Mouse (Mus musculus) hindbrain, embryonic 10.5 days (tissue): ENCODE results near the gene Cryaa. TPM values are rescaled to one million over a fixed set of nuclear protein-coding genes. Genes with fewer than 3 reads are reported as not detected.

ENCODE experiments used
- DNase-seq: peaks from one replicate; pipeline ENCODE4 v3.0.0-alpha.2; 2017; ENCODE audit warnings: low spot score
- H3K27ac ChIP-seq: fragments of 300-500 bp; sonication (generic); 2 replicates; pipeline ENCODE4 v1.5.1; 2016; ENCODE audit warnings: mild to moderate bottlenecking, moderate library complexity
- H3K27me3 ChIP-seq: fragments of 300-500 bp; sonication (generic); 2 replicates; pipeline ENCODE4 v1.6.1; 2016; ENCODE audit warnings: mild to moderate bottlenecking; ENCODE audit not compliant: poor library complexity, insufficient read depth, severe bottlenecking
- H3K36me3 ChIP-seq: fragments of 300-500 bp; sonication (generic); 2 replicates; pipeline ENCODE4 v1.6.1; 2016; ENCODE audit warnings: mild to moderate bottlenecking, moderate library complexity
- H3K4me1 ChIP-seq: fragments of 300-500 bp; sonication (generic); replicated peaks from 2 replicates; pipeline ENCODE4 v1.6.1; 2016; ENCODE audit warnings: mild to moderate bottlenecking
- H3K4me3 ChIP-seq: fragments of 300-500 bp; sonication (generic); 2 replicates; pipeline ENCODE4 v1.5.1; 2016; ENCODE audit warnings: mild to moderate bottlenecking, moderate library complexity
- H3K9me3 ChIP-seq: fragments of 300-500 bp; sonication (generic); 2 replicates; pipeline ENCODE4 v1.6.1; 2016; ENCODE audit warnings: mild to moderate bottlenecking, moderate library complexity
- WGBS: fragments of 180-500 bp; shearing (Covaris S2); methylation state at CpG from one replicate; pipeline ENCODE4 v1.1.7; 2016; 5-methylcytosine and 5-hydroxymethylcytosine counted together
- polyA plus RNA-seq: library from polyadenylated mRNA; unstranded; fragments of >200 nt; fragmentation: Nextera tagmentation; extraction: Ambion mirVana; gene quantifications from 2 replicates; pipeline ENCODE4 v1.2.1, GENCODE M21; 2016

Cryaa gene
- polyA plus RNA-seq, 1 experiment from 2014 or later, result not detected

DNA sequence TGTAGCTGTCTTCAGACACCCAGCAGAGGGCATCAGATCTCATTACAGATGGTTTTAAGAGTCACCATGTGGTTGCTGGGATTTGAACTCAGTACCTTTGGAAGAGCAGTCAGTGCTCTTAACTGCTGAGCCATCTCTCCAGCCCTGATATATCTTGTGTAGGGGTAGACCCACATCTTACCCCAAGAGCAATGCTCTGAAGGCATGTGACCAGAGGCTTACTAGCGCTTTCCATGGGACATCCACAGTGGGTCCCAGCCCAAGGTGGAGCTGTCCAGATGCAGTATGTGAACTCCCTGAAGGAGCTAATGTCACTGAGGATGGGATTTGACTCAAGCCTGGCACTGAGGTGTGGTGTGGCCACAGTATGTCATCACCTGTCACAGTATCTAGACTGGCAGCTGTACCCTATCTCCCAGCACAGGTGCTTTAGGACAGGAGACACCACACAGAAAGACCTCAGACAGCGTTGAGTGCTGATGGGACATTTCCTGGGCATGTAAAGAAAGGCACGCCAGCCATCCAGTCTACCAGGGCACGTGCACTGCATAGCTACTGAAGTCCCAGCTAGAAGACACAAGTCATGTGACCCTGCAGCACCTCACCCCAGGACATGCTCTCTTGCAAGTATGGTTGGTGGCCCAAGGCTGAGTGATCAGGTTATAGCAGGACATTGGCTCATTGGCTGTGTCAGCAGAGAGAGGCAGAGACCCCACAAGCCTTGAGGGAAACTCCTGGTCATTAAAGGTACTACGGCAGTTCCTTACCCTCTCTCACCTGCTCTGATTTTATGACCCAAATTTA lies 31.2 kb upstream of the Cryaa start:
- Histone ChIP-seq H3K36me3 (peaks cover 67% of the 10 kb centered on the region), H3K27ac (no peak overlapping the region), H3K27me3 (no peaks in the 10 kb centered on the region), H3K9me3 (peaks cover 6% of the 10 kb centered on the region; the same call in 1 of the 2 replicates), H3K4me1 (peaks cover 4% of the 10 kb centered on the region; the same call in 1 of the 2 replicates), H3K4me3 (no peak overlapping the region)
- DNase-seq, result no peak
- WGBS, result 95% methylated on average over 5 of the region's 5 CpGs

DNA sequence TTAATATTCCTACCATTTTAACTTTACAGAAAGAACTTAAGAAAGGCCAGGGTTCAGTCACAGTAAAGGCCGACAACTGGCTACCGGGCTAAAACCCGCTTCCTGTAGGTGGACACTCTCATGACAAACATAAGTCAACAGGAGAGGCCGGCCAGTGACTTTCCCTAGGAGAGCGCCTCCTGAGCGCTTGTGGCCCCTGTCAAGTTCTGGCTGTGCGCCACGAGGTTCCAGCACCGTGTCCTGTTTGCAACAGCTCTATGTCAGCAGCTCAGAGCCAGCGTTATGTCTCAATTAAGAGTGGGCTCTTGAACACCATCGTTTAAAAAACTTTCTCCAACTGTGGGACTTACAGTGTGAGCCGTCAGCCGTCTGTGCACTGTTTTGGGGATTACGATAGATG lies 25.5 kb upstream of the Cryaa start:
- H3K9me3 ChIP-seq, result no peaks in the 10 kb centered on the region
- peaks cover 99% of the 10 kb centered on the region for H3K36me3 ChIP-seq
- H3K27me3 ChIP-seq, result no peaks in the 10 kb centered on the region
- peaks cover 6% of the 10 kb centered on the region for H3K4me1 ChIP-seq
- no peak for DNase-seq
- H3K27ac ChIP-seq, result no peak overlapping the region
- H3K4me3 ChIP-seq, result no peak overlapping the region
- WGBS, result 94% methylated on average over 14 of the region's 14 CpGs

DNA sequence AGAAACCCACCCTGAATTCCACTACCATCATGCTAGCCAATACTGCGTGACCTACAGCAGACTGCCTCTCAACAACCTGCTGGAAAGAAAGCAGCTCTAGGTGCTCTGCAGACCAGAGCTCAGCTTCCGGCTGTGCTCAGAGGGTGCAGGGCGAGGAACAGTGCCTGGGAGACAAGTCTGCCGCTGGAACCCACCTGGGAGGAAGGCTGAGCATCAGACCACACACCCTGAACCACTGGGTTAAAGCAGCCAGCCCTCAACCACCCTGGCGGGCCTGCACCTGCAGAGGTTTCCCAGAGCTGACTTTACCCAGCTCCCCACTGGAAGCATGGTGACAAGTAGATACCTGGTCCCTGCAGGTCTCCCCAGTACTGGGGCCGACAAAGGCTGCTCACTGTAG lies 24.3 kb upstream of the Cryaa start:
- H3K27me3 ChIP-seq, result no peaks in the 10 kb centered on the region
- no peak overlapping the region for H3K4me3 ChIP-seq
- H3K9me3 ChIP-seq, result no peaks in the 10 kb centered on the region
- H3K27ac ChIP-seq, result no peak overlapping the region
- no peak for DNase-seq
- peaks cover 92% of the 10 kb centered on the region for H3K36me3 ChIP-seq
- H3K4me1 ChIP-seq, result peaks cover 12% of the 10 kb centered on the region
- WGBS, result 93% methylated on average over 6 of the region's 6 CpGs

DNA sequence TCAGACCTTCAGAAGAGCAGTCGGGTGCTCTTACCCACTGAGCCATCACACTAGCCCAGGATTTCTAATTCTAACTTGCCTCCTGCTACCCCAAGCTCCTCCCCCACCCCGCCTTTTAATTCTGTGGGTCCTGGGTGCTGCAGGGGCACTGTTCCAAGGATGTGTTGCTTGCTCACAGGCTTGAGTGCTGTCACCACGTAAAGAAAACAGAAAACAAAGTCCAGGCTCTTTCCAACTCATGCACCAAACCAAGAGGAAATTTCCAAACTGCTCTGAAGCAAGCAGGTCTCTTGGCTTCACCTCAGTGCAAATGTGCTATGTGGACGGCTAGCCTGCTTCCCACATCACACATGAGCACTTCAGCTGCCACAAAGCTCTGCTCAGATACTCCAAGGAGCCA lies 22.2 kb upstream of the Cryaa start:
- no peaks in the 10 kb centered on the region for H3K27me3 ChIP-seq
- H3K4me1 ChIP-seq, result peaks cover 20% of the 10 kb centered on the region
- peaks cover 71% of the 10 kb centered on the region for H3K36me3 ChIP-seq
- H3K4me3 ChIP-seq, result no peak overlapping the region
- no peak overlapping the region for H3K27ac ChIP-seq
- WGBS, result 85% methylated on average over 4 of the region's 4 CpGs
- H3K9me3 ChIP-seq, result no peaks in the 10 kb centered on the region
- no peak for DNase-seq

DNA sequence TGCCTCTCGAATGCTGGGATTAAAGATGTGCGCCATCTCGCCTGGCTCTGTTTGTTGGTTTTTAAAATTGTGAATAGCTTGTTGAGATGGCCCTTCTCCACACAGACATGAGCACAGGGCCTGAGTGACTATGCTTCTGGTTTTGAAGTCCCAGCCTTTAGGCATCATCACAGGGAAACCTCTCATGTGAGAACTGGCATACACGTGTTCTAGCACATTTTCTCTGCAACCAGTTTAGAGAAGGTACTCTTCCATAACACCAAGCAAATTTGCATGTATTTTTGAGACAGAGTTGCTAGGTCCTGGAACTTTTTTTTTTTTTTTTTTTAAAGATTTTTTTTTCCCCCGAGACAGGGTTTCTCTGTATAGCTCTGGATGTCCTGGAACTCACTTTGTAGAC lies 20.9 kb upstream of the Cryaa start:
- H3K4me3 ChIP-seq, result no peak overlapping the region; the same call in 1 of the 2 replicates
- peaks cover 58% of the 10 kb centered on the region for H3K36me3 ChIP-seq
- no peaks in the 10 kb centered on the region for H3K27me3 ChIP-seq
- no peak for DNase-seq
- H3K4me1 ChIP-seq, result peaks cover 20% of the 10 kb centered on the region
- H3K27ac ChIP-seq, result no peak overlapping the region
- H3K9me3 ChIP-seq, result no peaks in the 10 kb centered on the region
- whole genome bisulfite sequencing, result 87% methylated on average over 5 of the region's 5 CpGs

DNA sequence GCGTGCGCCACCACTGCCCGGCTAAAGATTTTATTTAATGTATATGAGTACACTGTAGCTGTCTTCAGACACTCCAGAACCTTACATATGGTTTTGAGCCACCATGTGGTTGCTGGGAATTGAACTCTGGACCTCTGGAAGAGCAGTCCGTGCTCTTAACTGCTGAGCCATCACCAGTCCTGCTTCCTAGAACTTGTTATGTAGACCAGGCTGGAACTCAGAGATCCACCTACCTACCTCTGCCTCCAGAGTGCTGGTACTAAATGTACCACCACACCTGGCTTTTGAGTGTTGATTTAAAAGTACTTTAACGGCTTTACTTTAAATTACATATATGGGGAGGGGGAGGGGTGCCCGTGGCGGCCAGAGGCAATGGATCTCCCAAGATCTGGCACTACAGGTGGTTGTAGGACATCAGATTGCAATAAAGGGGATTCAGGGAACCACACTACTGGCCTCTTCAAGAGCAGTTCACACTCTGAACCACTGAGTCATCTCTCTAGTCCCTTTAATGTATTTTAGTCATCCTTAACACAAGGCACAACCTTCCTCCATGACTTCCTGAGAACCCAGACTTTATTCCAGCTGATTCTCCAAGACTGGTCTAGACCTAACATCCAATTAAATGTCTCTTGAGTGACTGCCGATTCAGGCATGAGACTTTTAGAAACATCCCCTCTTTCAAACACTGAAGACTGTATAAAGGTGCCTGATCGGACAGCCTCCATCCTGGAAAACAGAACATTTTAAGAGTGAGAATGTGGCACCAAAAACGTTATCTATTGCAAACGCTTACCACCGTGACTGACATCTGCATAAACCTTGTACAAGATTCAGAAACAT lies 20.2 kb upstream of the Cryaa start:
- WGBS, result 62% methylated on average over 12 of the region's 12 CpGs

DNA sequence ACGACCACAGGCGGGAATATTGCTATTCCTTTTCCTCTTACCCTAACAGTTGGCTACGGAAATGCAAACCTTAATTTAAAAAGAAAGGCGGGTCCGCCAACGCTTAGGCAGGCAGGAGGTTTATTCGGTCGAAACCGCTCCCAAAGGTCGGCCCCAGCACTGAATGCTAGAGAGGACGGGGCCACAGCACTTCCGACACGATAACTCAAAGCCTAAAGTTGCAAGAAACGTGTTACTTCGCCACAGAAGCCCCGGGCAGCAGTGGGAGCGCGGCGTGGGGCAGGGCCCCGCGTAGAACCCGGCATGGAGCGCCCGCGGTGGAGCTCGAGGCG lies 19.5 kb upstream of the Cryaa start:
- WGBS, result under 1% methylated on average over 27 of the region's 27 CpGs
- Histone ChIP-seq H3K4me3 (peak overlapping the region; percentile 99), H3K27me3 (no peaks in the 10 kb centered on the region), H3K4me1 (peaks cover 20% of the 10 kb centered on the region), H3K27ac (peak overlapping the region; percentile 98), H3K36me3 (peaks cover 44% of the 10 kb centered on the region), H3K9me3 (no peaks in the 10 kb centered on the region)
- DNase-seq, result no peak

More for the DNA sequence above, 20.2 kb upstream of the Cryaa start:
- H3K4me1 ChIP-seq, result peaks cover 20% of the 10 kb centered on the region
- H3K36me3 ChIP-seq, result peaks cover 51% of the 10 kb centered on the region
- H3K4me3 ChIP-seq, result peak overlapping the region; percentile 99
- peak overlapping the region; percentile 98 for H3K27ac ChIP-seq
- no peak for DNase-seq
- H3K9me3 ChIP-seq, result no peaks in the 10 kb centered on the region
- H3K27me3 ChIP-seq, result no peaks in the 10 kb centered on the region

DNA sequence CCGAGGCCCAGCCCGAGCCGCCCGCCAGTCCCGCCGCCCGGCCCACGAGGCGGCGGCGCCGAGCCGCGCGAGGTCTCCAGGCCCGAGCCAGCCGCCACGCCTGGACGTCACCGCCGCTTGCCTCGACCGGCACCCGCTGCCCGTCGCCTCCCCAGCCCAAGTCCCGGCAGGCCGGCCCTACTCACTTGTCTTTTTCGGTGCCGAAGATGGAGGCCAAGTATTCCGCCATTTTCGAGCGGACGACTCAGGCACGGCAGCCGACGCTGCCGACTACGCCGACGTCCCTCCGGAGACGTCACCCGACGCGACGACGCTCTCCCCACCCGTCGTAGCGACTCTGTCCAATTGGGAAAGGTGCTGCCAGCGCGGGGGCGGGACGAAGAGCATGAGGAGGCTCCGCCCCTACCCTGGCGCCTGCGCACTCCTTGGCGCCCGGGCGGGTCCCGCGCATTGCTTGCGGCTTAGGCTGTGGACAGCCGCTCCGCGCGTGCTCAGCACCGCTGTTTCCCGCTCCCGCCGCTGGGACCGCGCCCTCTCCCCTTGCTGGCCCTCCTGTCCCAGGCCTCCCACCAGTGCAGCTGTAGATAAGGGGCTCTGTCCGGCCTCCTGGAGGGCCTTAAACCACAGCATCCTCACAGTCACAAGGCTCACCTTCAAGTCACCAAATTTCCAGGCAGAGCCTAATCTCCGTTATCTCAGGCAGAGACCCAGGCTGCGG lies 19.0 kb upstream of the Cryaa start, which contains the start of gene U2af1:
Gene U2af1 (minus strand): TSS at position 425 of the 718 bp plus-strand sequence.
- no peaks in the 10 kb centered on the region for H3K27me3 ChIP-seq
- peaks cover 38% of the 10 kb centered on the region for H3K36me3 ChIP-seq
- peak within 1 kb of the TSS; percentile 99 for H3K4me3 ChIP-seq
- peak within 1 kb of the TSS; percentile 98 for H3K27ac ChIP-seq
- WGBS, result under 1% methylated on average over 77 of the region's 77 CpGs
- DNase-seq, result peak; percentile 98
- peaks cover 20% of the 10 kb centered on the region for H3K4me1 ChIP-seq
- no peaks in the 10 kb centered on the region for H3K9me3 ChIP-seq

DNA sequence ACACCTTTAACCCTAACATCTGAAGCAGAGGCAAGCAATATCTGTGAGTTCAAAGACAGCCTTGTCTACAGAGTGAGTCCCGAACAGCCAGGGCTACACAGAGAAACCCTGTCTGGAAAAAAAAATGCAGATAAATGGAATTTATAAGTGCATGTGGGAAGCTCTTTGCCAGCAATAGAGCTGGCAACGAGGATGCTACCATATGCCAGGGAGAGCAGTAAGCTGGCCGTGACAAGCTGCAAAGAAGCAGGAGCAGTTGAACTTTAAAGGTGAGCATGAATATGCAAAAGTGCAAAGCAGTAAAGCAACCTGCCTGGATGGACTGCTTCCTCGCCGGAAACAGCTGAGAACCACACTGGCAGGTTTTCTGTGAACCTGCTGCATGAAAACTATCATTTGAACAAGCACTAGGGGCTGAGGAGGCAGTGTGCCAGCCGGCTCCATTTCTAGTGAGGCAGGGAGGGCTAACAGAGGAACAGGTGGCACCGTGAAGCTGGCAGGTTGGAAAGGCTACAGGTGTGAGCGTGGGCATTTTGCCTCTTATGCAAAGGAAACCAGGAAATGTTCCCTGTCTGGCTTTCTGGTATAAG lies 16.9 kb upstream of the Cryaa start:
- peaks cover 17% of the 10 kb centered on the region for H3K36me3 ChIP-seq
- DNase-seq, result no peak
- H3K27me3 ChIP-seq, result no peaks in the 10 kb centered on the region
- 77% methylated on average over 8 of the region's 8 CpGs for WGBS
- H3K4me3 ChIP-seq, result no peak overlapping the region
- no peaks in the 10 kb centered on the region for H3K9me3 ChIP-seq
- no peak overlapping the region for H3K27ac ChIP-seq
- H3K4me1 ChIP-seq, result peaks cover 22% of the 10 kb centered on the region

DNA sequence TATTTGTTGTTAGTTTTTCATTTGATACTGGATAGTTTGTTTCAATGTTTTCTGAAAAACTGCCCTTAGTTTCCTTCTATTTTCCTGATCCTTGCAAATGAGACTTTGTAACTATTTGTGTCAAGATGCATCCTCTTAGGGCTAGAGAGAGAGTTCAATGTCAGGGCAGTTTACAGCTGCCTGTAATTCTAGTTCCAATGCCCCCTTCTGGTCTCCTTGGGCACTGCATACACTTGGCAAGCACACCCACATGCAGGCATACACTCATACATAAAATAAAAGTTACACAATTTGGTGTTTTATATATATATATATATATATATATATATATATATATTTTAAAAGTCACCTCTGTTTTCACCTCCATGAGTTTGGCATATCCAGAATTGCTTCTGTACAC lies 14.8 kb upstream of the Cryaa start:
- Histone ChIP-seq H3K27me3 (no peaks in the 10 kb centered on the region), H3K27ac (no peak overlapping the region), H3K4me1 (peaks cover 12% of the 10 kb centered on the region), H3K9me3 (no peaks in the 10 kb centered on the region), H3K36me3 (no peaks in the 10 kb centered on the region), H3K4me3 (no peak overlapping the region)
- DNase-seq, result no peak

DNA sequence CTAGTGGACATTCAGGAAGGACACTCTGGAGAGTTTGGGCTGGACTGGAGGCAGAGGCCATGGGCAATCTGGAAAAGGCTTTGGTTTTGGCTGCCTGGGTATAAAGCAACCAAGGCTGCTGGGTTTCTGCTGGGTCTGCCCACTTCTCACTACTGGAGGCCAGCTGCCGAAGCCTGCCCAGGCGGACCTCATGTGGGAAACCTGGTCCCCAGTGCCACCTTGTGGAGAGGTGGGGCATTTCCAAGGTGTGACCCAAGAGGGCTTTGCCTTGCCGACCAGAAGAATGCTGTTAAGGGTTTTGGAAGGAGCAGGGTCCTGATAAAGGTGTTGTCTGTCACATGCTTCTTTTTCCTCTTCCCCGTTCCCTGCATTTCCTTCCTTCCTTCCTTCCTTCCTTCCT lies 12.8 kb upstream of the Cryaa start:
- no peak overlapping the region for H3K27ac ChIP-seq
- peaks cover 11% of the 10 kb centered on the region for H3K4me1 ChIP-seq
- DNase-seq, result peak; percentile 75
- no peak overlapping the region for H3K4me3 ChIP-seq
- no peaks in the 10 kb centered on the region for H3K36me3 ChIP-seq
- 17% methylated on average over 4 of the region's 4 CpGs for WGBS
- no peaks in the 10 kb centered on the region for H3K9me3 ChIP-seq
- no peaks in the 10 kb centered on the region for H3K27me3 ChIP-seq

DNA sequence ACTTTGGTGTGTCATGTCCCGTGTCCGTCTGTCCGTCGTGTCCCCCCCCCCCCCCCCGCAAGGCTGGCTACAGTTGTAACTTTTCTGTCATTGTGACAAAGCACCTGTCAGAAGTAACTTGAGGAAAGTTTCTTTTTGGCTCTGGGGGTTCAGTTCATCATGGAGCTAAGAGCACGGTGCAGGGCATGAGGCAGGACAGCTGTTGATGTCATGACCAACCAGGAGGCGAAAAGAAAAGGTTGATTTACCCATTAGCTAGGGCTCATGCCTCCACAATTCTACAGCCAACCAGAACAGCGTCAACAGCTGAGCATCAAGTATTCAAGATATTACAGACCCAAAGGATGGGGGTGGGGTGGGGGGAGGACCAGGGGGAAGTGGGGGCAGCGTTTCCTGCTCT lies 9.3 kb upstream of the Cryaa start:
- H3K27me3 ChIP-seq, result no peaks in the 10 kb centered on the region
- WGBS, result 79% methylated on average over 9 of the region's 9 CpGs
- H3K4me3 ChIP-seq, result no peak overlapping the region
- H3K9me3 ChIP-seq, result no peaks in the 10 kb centered on the region
- DNase-seq, result no peak
- no peak overlapping the region for H3K27ac ChIP-seq
- H3K36me3 ChIP-seq, result no peaks in the 10 kb centered on the region
- peaks cover 36% of the 10 kb centered on the region for H3K4me1 ChIP-seq
